Mouse (Mus musculus) liver, adult (tissue): ENCODE results near the gene Vmn2r70.

Experiments
- GATA4 ChIP-seq: IDR thresholded peaks from 2 replicates; pipeline ENCODE4 v1.6.1; 2014; ENCODE audit warnings: mild to moderate bottlenecking, low read length; ENCODE audit not compliant: insufficient replicate concordance

Gene Vmn2r70

GRCm38 (mm10) chr7:85569092-85569491 lies at the start of gene Vmn2r70:
Gene Vmn2r70 (minus strand): TSS chr7:85569192.
- TF ChIP-seq GATA4 = no peak

GRCm38 (mm10) chr7:85562787-85563186 lies 6.2 kb downstream of the Vmn2r70 start, which contains the start of gene Vmn2r71:
Gene Vmn2r71 (plus strand): TSS chr7:85563087.
- TF ChIP-seq GATA4 = no peak

- no peak for TF ChIP-seq GATA4
Observed at GRCm38 (mm10) chr7:85543118-85543517, 25.9 kb downstream of the Vmn2r70 start.

GRCm38 (mm10) chr7:85542108-85542507 lies 26.9 kb downstream of the Vmn2r70 start:
- no peak for TF ChIP-seq GATA4
